Mouse (Mus musculus): ENCODE data around the gene Nlgn1. TPM values are rescaled to one million over a fixed set of nuclear protein-coding genes. Genes with fewer than 3 reads are reported as not detected.

Gene Nlgn1
- polyA plus RNA-seq, 1 experiment, result not detected

DNA sequence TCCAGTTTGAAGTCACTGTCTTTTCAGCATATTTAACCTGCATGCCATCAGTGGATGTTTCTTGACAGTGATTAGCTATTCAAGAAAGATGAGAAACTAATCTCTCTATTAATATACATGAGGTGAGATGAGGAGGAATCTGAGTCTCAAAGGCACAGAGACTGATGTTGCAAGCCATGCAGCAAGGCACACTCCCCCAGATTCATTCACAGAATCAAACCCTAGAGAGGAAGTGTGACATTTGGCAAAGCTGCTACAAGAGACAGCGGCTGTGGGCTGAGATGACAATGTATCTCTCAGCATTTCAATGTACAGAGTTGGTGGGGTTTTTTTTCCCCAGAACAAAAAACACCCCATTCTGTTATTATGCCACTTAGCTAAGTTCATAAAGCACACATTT, 885.1 kb downstream of the Nlgn1 start:
- no peaks in the 10 kb centered on the region for H3K79me2 ChIP-seq (ENCODE audit: control insufficient read depth, insufficient read depth)
- H3K4me3 ChIP-seq, result no peak overlapping the region
- no peak overlapping the region for H3K4me2 ChIP-seq (ENCODE audit: low read depth)
- no peaks in the 10 kb centered on the region for H3K27me3 ChIP-seq (ENCODE audit: control insufficient read depth, insufficient read depth, insufficient read length)
- no peak for TF ChIP-seq TCF12 (IDR thresholded peaks at IDR 0.05; ENCODE audit: insufficient read depth, poor library complexity, severe bottlenecking)
- no peak for TF ChIP-seq SRF (IDR thresholded peaks at IDR 0.05; ENCODE audit: control insufficient read depth, insufficient read length, low read depth)
- no peak for TF ChIP-seq POLR2AphosphoS2 (IDR thresholded peaks at IDR 0.05; ENCODE audit: insufficient read length, low read depth)
- TF ChIP-seq TCF3 (IDR thresholded peaks at IDR 0.05; ENCODE audit: insufficient read length, low read depth), result no peak
- TF ChIP-seq MYOG (IDR thresholded peaks at IDR 0.05; ENCODE audit: control insufficient read depth in 1 of 3, insufficient read depth in 1 of 3, insufficient read length in 2 of 3, low read depth in 2 of 3), result no peak
- no peak for TF ChIP-seq E2F4 (IDR thresholded peaks at IDR 0.05; ENCODE audit: insufficient read depth)
- no peak for TF ChIP-seq MYOD1 (IDR thresholded peaks at IDR 0.05; ENCODE audit: control insufficient read depth in 1 of 3, insufficient read length in 2 of 3, low read depth in 2 of 3)
- TF ChIP-seq MAX (IDR thresholded peaks at IDR 0.05; ENCODE audit: low read depth), result no peak
- TF ChIP-seq CEBPB (IDR thresholded peaks at IDR 0.05; ENCODE audit: insufficient read depth, poor library complexity, severe bottlenecking), result no peak
- no peak for TF ChIP-seq USF1 (IDR thresholded peaks at IDR 0.05; ENCODE audit: low read depth)
- TF ChIP-seq POLR2A (IDR thresholded peaks at IDR 0.05; ENCODE audit: insufficient read length, low read depth), result no peak
- TF ChIP-seq REST (IDR thresholded peaks at IDR 0.05; ENCODE audit: insufficient read depth, insufficient read length), result no peak
- H3ac ChIP-seq (ENCODE audit: control insufficient read depth, insufficient read length), result no peak overlapping the region
- H3K36me3 ChIP-seq (ENCODE audit: control insufficient read depth, insufficient read depth), result no peaks in the 10 kb centered on the region

- no peak overlapping the region for H3K4me3 ChIP-seq
- TF ChIP-seq USF1 (IDR thresholded peaks at IDR 0.05; ENCODE audit: low read depth), result no peak
- TF ChIP-seq MYOG (IDR thresholded peaks at IDR 0.05; ENCODE audit: control insufficient read depth in 1 of 3, insufficient read depth in 1 of 3, insufficient read length in 2 of 3, low read depth in 2 of 3), result no peak
- TF ChIP-seq CEBPB (IDR thresholded peaks at IDR 0.05; ENCODE audit: insufficient read depth, poor library complexity, severe bottlenecking), result no peak
- no peak for TF ChIP-seq TCF3 (IDR thresholded peaks at IDR 0.05; ENCODE audit: insufficient read length, low read depth)
- no peak for TF ChIP-seq MYOD1 (IDR thresholded peaks at IDR 0.05; ENCODE audit: control insufficient read depth in 1 of 3, insufficient read length in 2 of 3, low read depth in 2 of 3)
- no peak for TF ChIP-seq SRF (IDR thresholded peaks at IDR 0.05; ENCODE audit: control insufficient read depth, insufficient read length, low read depth)
- TF ChIP-seq POLR2AphosphoS2 (IDR thresholded peaks at IDR 0.05; ENCODE audit: insufficient read length, low read depth), result no peak
- no peak for TF ChIP-seq E2F4 (IDR thresholded peaks at IDR 0.05; ENCODE audit: insufficient read depth)
- TF ChIP-seq REST (IDR thresholded peaks at IDR 0.05; ENCODE audit: insufficient read depth, insufficient read length), result no peak
- TF ChIP-seq MAX (IDR thresholded peaks at IDR 0.05; ENCODE audit: low read depth), result no peak
- no peak for TF ChIP-seq TCF12 (IDR thresholded peaks at IDR 0.05; ENCODE audit: insufficient read depth, poor library complexity, severe bottlenecking)
- no peak for TF ChIP-seq POLR2A (IDR thresholded peaks at IDR 0.05; ENCODE audit: insufficient read length, low read depth)
- H3K36me3 ChIP-seq (ENCODE audit: control insufficient read depth, insufficient read depth), result no peaks in the 10 kb centered on the region
- H3ac ChIP-seq (ENCODE audit: control insufficient read depth, insufficient read length), result no peak overlapping the region
- H3K27me3 ChIP-seq (ENCODE audit: control insufficient read depth, insufficient read depth, insufficient read length), result no peaks in the 10 kb centered on the region
- H3K79me2 ChIP-seq (ENCODE audit: control insufficient read depth, insufficient read depth), result no peaks in the 10 kb centered on the region
- no peak overlapping the region for H3K4me2 ChIP-seq (ENCODE audit: low read depth)
Observed at GRCm38 (mm10) chr3:25443657-25444056, 888.6 kb downstream of the Nlgn1 start.

DNA sequence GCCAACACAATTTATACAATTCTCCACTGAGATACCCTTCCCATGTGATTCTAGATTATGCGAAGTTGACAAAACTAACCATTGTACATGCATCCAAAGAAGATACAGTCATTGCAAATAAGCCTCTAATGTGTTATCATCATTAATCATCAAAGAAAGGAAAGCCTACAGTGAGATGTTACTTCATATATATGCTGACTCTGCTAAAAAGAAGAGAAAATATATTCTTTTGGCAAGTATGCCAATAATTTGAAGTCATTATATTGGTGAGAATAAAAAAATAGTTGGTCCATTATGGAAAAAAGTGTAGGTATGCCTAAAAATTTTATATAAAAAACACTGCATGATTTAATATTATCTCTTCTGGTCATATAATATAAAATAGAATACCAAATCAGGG, 889.6 kb downstream of the Nlgn1 start:
- Histone ChIP-seq H3ac (ENCODE audit: control insufficient read depth, insufficient read length) (no peak overlapping the region), H3K79me2 (ENCODE audit: control insufficient read depth, insufficient read depth) (no peaks in the 10 kb centered on the region), H3K4me3 (no peak overlapping the region), H3K36me3 (ENCODE audit: control insufficient read depth, insufficient read depth) (no peaks in the 10 kb centered on the region), H3K4me2 (ENCODE audit: low read depth) (no peak overlapping the region), H3K27me3 (ENCODE audit: control insufficient read depth, insufficient read depth, insufficient read length) (no peaks in the 10 kb centered on the region)
- TF ChIP-seq MYOG (IDR thresholded peaks at IDR 0.05; ENCODE audit: control insufficient read depth in 1 of 3, insufficient read depth in 1 of 3, insufficient read length in 2 of 3, low read depth in 2 of 3) (no peak), POLR2AphosphoS2 (IDR thresholded peaks at IDR 0.05; ENCODE audit: insufficient read length, low read depth) (no peak), POLR2A (IDR thresholded peaks at IDR 0.05; ENCODE audit: insufficient read length, low read depth) (no peak)

GRCm38 (mm10) chr3:25426931-25427330, 905.3 kb downstream of the Nlgn1 start:
- Histone ChIP-seq H3K4me2 (ENCODE audit: low read depth) (no peak overlapping the region), H3K79me2 (ENCODE audit: control insufficient read depth, insufficient read depth) (no peaks in the 10 kb centered on the region), H3ac (ENCODE audit: control insufficient read depth, insufficient read length) (no peak overlapping the region), H3K4me3 (no peak overlapping the region), H3K36me3 (ENCODE audit: control insufficient read depth, insufficient read depth) (no peaks in the 10 kb centered on the region), H3K27me3 (ENCODE audit: control insufficient read depth, insufficient read depth, insufficient read length) (no peaks in the 10 kb centered on the region)
- TF ChIP-seq CEBPB (IDR thresholded peaks at IDR 0.05; ENCODE audit: insufficient read depth, poor library complexity, severe bottlenecking) (no peak), USF1 (IDR thresholded peaks at IDR 0.05; ENCODE audit: low read depth) (no peak), E2F4 (IDR thresholded peaks at IDR 0.05; ENCODE audit: insufficient read depth) (no peak), TCF12 (IDR thresholded peaks at IDR 0.05; ENCODE audit: insufficient read depth, poor library complexity, severe bottlenecking) (no peak), MAX (IDR thresholded peaks at IDR 0.05; ENCODE audit: low read depth) (no peak), REST (IDR thresholded peaks at IDR 0.05; ENCODE audit: insufficient read depth, insufficient read length) (no peak), POLR2AphosphoS2 (IDR thresholded peaks at IDR 0.05; ENCODE audit: insufficient read length, low read depth) (no peak), TCF3 (IDR thresholded peaks at IDR 0.05; ENCODE audit: insufficient read length, low read depth) (no peak), SRF (IDR thresholded peaks at IDR 0.05; ENCODE audit: control insufficient read depth, insufficient read length, low read depth) (no peak), POLR2A (IDR thresholded peaks at IDR 0.05; ENCODE audit: insufficient read length, low read depth) (no peak), MYOG (IDR thresholded peaks at IDR 0.05; ENCODE audit: control insufficient read depth in 1 of 3, insufficient read depth in 1 of 3, insufficient read length in 2 of 3, low read depth in 2 of 3) (no peak), MYOD1 (IDR thresholded peaks at IDR 0.05; ENCODE audit: control insufficient read depth in 1 of 3, insufficient read length in 2 of 3, low read depth in 2 of 3) (no peak)

DNA sequence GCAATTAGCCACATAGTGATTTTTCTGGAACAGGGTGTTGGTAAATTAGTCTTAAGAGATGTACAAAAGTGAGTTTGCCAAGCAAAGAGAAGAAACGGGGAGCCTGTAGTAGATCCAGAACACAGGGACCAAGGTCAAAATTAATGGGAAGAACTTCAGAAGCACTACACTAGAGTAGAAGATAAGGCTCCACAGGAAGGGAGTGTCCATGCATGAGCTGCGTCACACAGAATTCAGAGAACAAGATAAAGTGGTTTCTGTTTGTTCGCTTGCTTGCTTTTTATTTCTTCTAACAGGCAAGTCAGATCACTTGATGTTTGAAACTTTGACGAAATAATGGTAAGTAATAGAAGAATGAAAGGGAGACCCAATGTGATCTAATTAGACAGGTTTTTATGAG, 920.3 kb downstream of the Nlgn1 start:
- Histone ChIP-seq H3ac (ENCODE audit: control insufficient read depth, insufficient read length) (no peak overlapping the region), H3K4me3 (no peak overlapping the region), H3K27me3 (ENCODE audit: control insufficient read depth, insufficient read depth, insufficient read length) (no peaks in the 10 kb centered on the region), H3K79me2 (ENCODE audit: control insufficient read depth, insufficient read depth) (no peaks in the 10 kb centered on the region), H3K36me3 (ENCODE audit: control insufficient read depth, insufficient read depth) (no peaks in the 10 kb centered on the region), H3K4me2 (ENCODE audit: low read depth) (no peak overlapping the region)
- TF ChIP-seq SRF (IDR thresholded peaks at IDR 0.05; ENCODE audit: control insufficient read depth, insufficient read length, low read depth), result no peak
- TF ChIP-seq TCF12 (IDR thresholded peaks at IDR 0.05; ENCODE audit: insufficient read depth, poor library complexity, severe bottlenecking), result no peak
- TF ChIP-seq MAX (IDR thresholded peaks at IDR 0.05; ENCODE audit: low read depth), result no peak
